Mouse (Mus musculus) heart, adult 2 months (tissue): ENCODE measurements around the gene Ifit1bl2.

Experiments used
- CTCF ChIP-seq: fragments of 200-600 bp; IDR thresholded peaks from 2 replicates; pipeline ENCODE4 v1.8.1; 2022; ENCODE audit warnings: antibody characterized with exemption, mild to moderate bottlenecking, moderate library complexity
- EP300 ChIP-seq: fragments of 200-500 bp; IDR thresholded peaks from 2 replicates; pipeline ENCODE4 v1.6.1; 2011; ENCODE audit warnings: low read depth, low read length, control low read depth; ENCODE audit not compliant: insufficient read depth
- POLR2A ChIP-seq: fragments of 200-500 bp; IDR thresholded peaks from 2 replicates; pipeline ENCODE4 v1.6.1; 2011; ENCODE audit warnings: mild to moderate bottlenecking, low read depth, low read length, control low read depth; ENCODE audit not compliant: insufficient read depth

DNA sequence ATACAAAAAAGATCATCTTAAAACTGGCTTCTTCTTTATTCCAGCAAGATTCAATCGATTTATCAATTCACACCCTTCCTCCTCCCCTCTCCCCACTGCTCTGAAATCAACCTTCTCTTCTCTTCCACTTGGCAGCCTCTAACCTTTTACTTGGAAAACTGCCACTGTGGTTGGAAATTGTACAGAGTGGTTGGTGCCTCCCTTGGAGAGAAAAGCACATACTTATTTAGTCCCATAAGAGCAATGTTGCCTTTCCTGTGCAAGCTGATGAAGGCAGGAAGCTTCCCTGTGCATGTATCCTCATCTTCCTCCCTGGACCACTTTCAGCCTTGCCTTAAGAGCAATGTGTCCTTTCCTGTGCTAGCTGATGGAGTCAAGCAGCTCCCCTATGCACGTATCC, 42.2 kb downstream of the Ifit1bl2 start:
- TF ChIP-seq EP300: no peak
- no peak for TF ChIP-seq POLR2A
- no peak for TF ChIP-seq CTCF
